Mouse (Mus musculus): ENCODE measurements around the gene Stat5b. TPM values are rescaled to one million over a fixed set of nuclear protein-coding genes. Genes with fewer than 3 reads are reported as not detected.

Gene Stat5b
- total RNA-seq (2012; rRNA removed) (28.7 and 29.3 TPM in 2 replicates), polyA plus RNA-seq (2012; ENCODE audit: insufficient read depth in 1 of 2, insufficient read length in 2 of 2, low read depth in 1 of 2, low replicate concordance in 2 of 2, missing spikeins in 1 of 2) (10 to 100 TPM; 32.3 to 37.0 TPM)

- H3K9me3 ChIP-seq (replicated peaks; ENCODE audit: insufficient read depth, low read length), result no peaks in the 10 kb centered on the region
- peak within 1 kb of the TSS; percentile 89 for H3K9ac ChIP-seq (ENCODE audit: control insufficient read depth, low read depth, low read length, poor library complexity, severe bottlenecking)
- H3K79me2 ChIP-seq (ENCODE audit: control insufficient read depth, insufficient read depth, low read length, poor library complexity), result peaks cover 32% of the 10 kb centered on the region
- H3K36me3 ChIP-seq (ENCODE audit: control insufficient read depth in 1 of 2, insufficient read depth in 2 of 2, low read length in 2 of 2), result peaks cover 0 to 18% of the 10 kb centered on the region in 2 experiments; a peak in 2 of 4 replicates
- H3K27ac ChIP-seq (ENCODE audit: control insufficient read depth, low read depth, low read length), result peak within 1 kb of the TSS; percentile 72
- H3K4me1 ChIP-seq (ENCODE audit: control insufficient read depth in 1 of 2, insufficient read depth in 2 of 2, low read length in 2 of 2), result peaks cover 10 to 15% of the 10 kb centered on the region in 2 experiments
- H3K4me3 ChIP-seq (ENCODE audit: control insufficient read depth in 1 of 2, insufficient read depth in 1 of 2, low read depth in 2 of 2, low read length in 2 of 2), result peak within 1 kb of the TSS; percentile 78 to 98
- DNase-seq (ENCODE audit: low read depth, low spot score), result peak; percentile 86
- H3K27me3 ChIP-seq (ENCODE audit: control insufficient read depth in 1 of 2, insufficient read depth in 2 of 2, low read length in 2 of 2), result peaks cover 4 to 7% of the 10 kb centered on the region in 2 experiments
- no peak for TF ChIP-seq BHLHE40 (IDR thresholded peaks at IDR 0.05; ENCODE audit: borderline replicate concordance, low read depth, low read length)
- 0 out of 2 replicates have a peak, but pooled peaks have one; percentile 55 for TF ChIP-seq UBTF (IDR thresholded peaks at IDR 0.05; ENCODE audit: borderline replicate concordance, insufficient read depth, low read depth, low read length)
- no peak for TF ChIP-seq TAL1 (IDR thresholded peaks at IDR 0.05; ENCODE audit: low read length)
- no peak for TF ChIP-seq CHD1 (IDR thresholded peaks at IDR 0.05; ENCODE audit: low read depth, low read length)
- no peak for TF ChIP-seq MYC (IDR thresholded peaks at IDR 0.05; ENCODE audit: low read depth, low read length)
- TF ChIP-seq GABPA (IDR thresholded peaks at IDR 0.05; ENCODE audit: low read depth, low read length), result no peak
- no peak for TF ChIP-seq GATA1 (IDR thresholded peaks at IDR 0.05; ENCODE audit: low read depth, low read length)
- no peak for TF ChIP-seq ETS1 (IDR thresholded peaks at IDR 0.05; ENCODE audit: low read depth, low read length)
- no peak for TF ChIP-seq JUND (IDR thresholded peaks at IDR 0.05; ENCODE audit: low read depth, low read length)
- TF ChIP-seq POLR2AphosphoS2 (IDR thresholded peaks at IDR 0.05; ENCODE audit: low read length), result no peak
- TF ChIP-seq USF1 (IDR thresholded peaks at IDR 0.05; ENCODE audit: low read depth, low read length), result no peak
- no peak for TF ChIP-seq E2F4 (IDR thresholded peaks at IDR 0.05; ENCODE audit: borderline replicate concordance, low read depth, low read length)
- TF ChIP-seq SMC3 (IDR thresholded peaks at IDR 0.05; ENCODE audit: low read depth, low read length), result no peak
- TF ChIP-seq MAFK (IDR thresholded peaks at IDR 0.05; ENCODE audit: borderline replicate concordance, low read depth, low read length), result no peak
- TF ChIP-seq RCOR1 (IDR thresholded peaks at IDR 0.05; ENCODE audit: low read depth, low read length), result no peak
- 0 out of 2 replicates have a peak, but pooled peaks have one; percentile 33 for TF ChIP-seq ZMIZ1 (IDR thresholded peaks at IDR 0.05; ENCODE audit: low read depth, low read length)
- TF ChIP-seq HCFC1 (IDR thresholded peaks at IDR 0.05; ENCODE audit: low read depth, low read length), result no peak
- 0 out of 6 replicates have a peak, but pooled peaks of 1 of the 3 experiments have one; percentile 0 for TF ChIP-seq CTCF (IDR thresholded peaks at IDR 0.05 in 2 of 3, conservative IDR thresholded peaks at IDR 0.05 in 1 of 3; ENCODE audit: control insufficient read depth in 1 of 3, insufficient read depth in 1 of 3, low read depth in 2 of 3, low read length in 3 of 3, poor library complexity in 1 of 3, severe bottlenecking in 1 of 3)
- TF ChIP-seq POLR2AphosphoS5 (IDR thresholded peaks at IDR 0.05; ENCODE audit: borderline replicate concordance, low read depth, low read length), result no peak
- peak; percentile 84 for TF ChIP-seq ELF1 (IDR thresholded peaks at IDR 0.05; ENCODE audit: low read depth, low read length)
- TF ChIP-seq KAT2A (conservative IDR thresholded peaks at IDR 0.05; ENCODE audit: low read depth, low read length), result no peak
- no peak for TF ChIP-seq CHD2 (IDR thresholded peaks at IDR 0.05; ENCODE audit: low read length)
- 0 out of 2 replicates have a peak, but pooled peaks have one; percentile 22 for TF ChIP-seq MAX (IDR thresholded peaks at IDR 0.05; ENCODE audit: low read length)
- TF ChIP-seq POLR2A (IDR thresholded peaks at IDR 0.05; ENCODE audit: control insufficient read depth in 1 of 2, insufficient read depth in 1 of 2, low read depth in 1 of 2, low read length in 2 of 2, poor library complexity in 1 of 2), result peak; percentile 74; a peak in 3 of 4 replicates
- TF ChIP-seq MAZ (IDR thresholded peaks at IDR 0.05; ENCODE audit: low read depth, low read length), result no peak
- no peak for TF ChIP-seq USF2 (IDR thresholded peaks at IDR 0.05; ENCODE audit: borderline replicate concordance in 1 of 2, insufficient read depth in 1 of 2, low read depth in 1 of 2, low read length in 2 of 2)
- peak; percentile 69 for TF ChIP-seq NELFE (IDR thresholded peaks at IDR 0.05; ENCODE audit: low read depth, low read length)
- TF ChIP-seq MXI1 (IDR thresholded peaks at IDR 0.05; ENCODE audit: low read depth, low read length), result no peak; the same call in 1 of the 2 replicates
- no peak for TF ChIP-seq ZNF384 (IDR thresholded peaks at IDR 0.05; ENCODE audit: low read depth, low read length)
- TF ChIP-seq MEF2A (IDR thresholded peaks at IDR 0.05; ENCODE audit: extremely low read depth, insufficient replicate concordance, low read depth, low read length, poor library complexity, severe bottlenecking), result no peak
- TF ChIP-seq NRF1 (IDR thresholded peaks at IDR 0.05; ENCODE audit: insufficient read depth, low read depth, low read length, poor library complexity, severe bottlenecking), result peak; percentile 49; the same call in 1 of the 2 replicates
- TF ChIP-seq ZC3H11A (IDR thresholded peaks at IDR 0.05; ENCODE audit: low read depth, low read length), result no peak; the same call in 1 of the 2 replicates
- TF ChIP-seq ZKSCAN1 (IDR thresholded peaks at IDR 0.05; ENCODE audit: low read depth, low read length), result no peak
- TF ChIP-seq TCF12 (IDR thresholded peaks at IDR 0.05; ENCODE audit: low read depth, low read length), result no peak
- TF ChIP-seq SIN3A (IDR thresholded peaks at IDR 0.05; ENCODE audit: low read length), result 0 out of 2 replicates have a peak, but pooled peaks have one; percentile 32
Measured at GRCm38 (mm10) chr11:100850038-100850777, at the start of gene Stat5b. Gene Stat5b (minus strand): TSS chr11:100850724.

Measured in MEL (cell line).